Mouse (Mus musculus): Measurements from ENCODE around the gene Acbd3. TPM values are rescaled to one million over a fixed set of nuclear protein-coding genes. Genes with fewer than 3 reads are reported as not detected.

The Acbd3 gene
- polyA plus RNA-seq, 1 experiment, result 14.8 TPM

GRCm38 (mm10) chr1:180777660-180778402 is 52.0 kb downstream of the Acbd3 start:
- no peak for TF ChIP-seq CTCF (IDR thresholded peaks at IDR 0.05; ENCODE audit: borderline replicate concordance, control insufficient read depth, extremely low read depth, insufficient read depth, low read length, poor library complexity)
- TF ChIP-seq POLR2A (IDR thresholded peaks at IDR 0.05; ENCODE audit: control insufficient read depth, extremely low read depth, insufficient read depth, low read length, poor library complexity), result peak; percentile 71
- WGBS, result under 1% methylated on average over 56 of the region's 56 CpGs
- H3K27me3 ChIP-seq (ENCODE audit: control insufficient read depth, insufficient read depth, low read length), result no peaks in the 10 kb centered on the region
- peak; percentile 82 for DNase-seq
- H3K4me1 ChIP-seq (replicated peaks; ENCODE audit: control insufficient read depth, insufficient read depth, low read length), result peaks cover 26% of the 10 kb centered on the region
- peak overlapping the region; percentile 43 for H3K27ac ChIP-seq (ENCODE audit: control insufficient read depth, insufficient read depth, low read length)
- peak overlapping the region; percentile 65 for H3K4me3 ChIP-seq (ENCODE audit: control insufficient read depth, insufficient read depth, low read length)
- no peaks in the 10 kb centered on the region for H3K36me3 ChIP-seq (ENCODE audit: control insufficient read depth, insufficient read depth, low read length)

GRCm38 (mm10) chr1:180778403-180778754 is 52.5 kb downstream of the Acbd3 start:
- H3K4me1 ChIP-seq (replicated peaks; ENCODE audit: control insufficient read depth, insufficient read depth, low read length), result peaks cover 26% of the 10 kb centered on the region
- peak overlapping the region; percentile 65 for H3K4me3 ChIP-seq (ENCODE audit: control insufficient read depth, insufficient read depth, low read length)
- WGBS, result 20% methylated on average over 13 of the region's 13 CpGs
- no peak overlapping the region for H3K27ac ChIP-seq (ENCODE audit: control insufficient read depth, insufficient read depth, low read length)
- H3K27me3 ChIP-seq (ENCODE audit: control insufficient read depth, insufficient read depth, low read length), result no peaks in the 10 kb centered on the region
- H3K36me3 ChIP-seq (ENCODE audit: control insufficient read depth, insufficient read depth, low read length), result no peaks in the 10 kb centered on the region
- TF ChIP-seq POLR2A (IDR thresholded peaks at IDR 0.05; ENCODE audit: control insufficient read depth, extremely low read depth, insufficient read depth, low read length, poor library complexity) (no peak), CTCF (IDR thresholded peaks at IDR 0.05; ENCODE audit: borderline replicate concordance, control insufficient read depth, extremely low read depth, insufficient read depth, low read length, poor library complexity) (no peak)
- DNase-seq, result no peak

GRCm38 (mm10) chr1:180778941-180779340 is 53.1 kb downstream of the Acbd3 start:
- no peak for DNase-seq
- Histone ChIP-seq H3K4me1 (replicated peaks; ENCODE audit: control insufficient read depth, insufficient read depth, low read length) (peaks cover 26% of the 10 kb centered on the region), H3K27me3 (ENCODE audit: control insufficient read depth, insufficient read depth, low read length) (no peaks in the 10 kb centered on the region), H3K4me3 (ENCODE audit: control insufficient read depth, insufficient read depth, low read length) (no peak overlapping the region), H3K36me3 (ENCODE audit: control insufficient read depth, insufficient read depth, low read length) (no peaks in the 10 kb centered on the region), H3K27ac (ENCODE audit: control insufficient read depth, insufficient read depth, low read length) (no peak overlapping the region)
- TF ChIP-seq POLR2A (IDR thresholded peaks at IDR 0.05; ENCODE audit: control insufficient read depth, extremely low read depth, insufficient read depth, low read length, poor library complexity), result no peak
- TF ChIP-seq CTCF (IDR thresholded peaks at IDR 0.05; ENCODE audit: borderline replicate concordance, control insufficient read depth, extremely low read depth, insufficient read depth, low read length, poor library complexity), result no peak
- 94% methylated on average over 10 of the region's 10 CpGs for WGBS

GRCm38 (mm10) chr1:180780291-180780690 is 54.4 kb downstream of the Acbd3 start:
- no peak for DNase-seq
- Histone ChIP-seq H3K27me3 (ENCODE audit: control insufficient read depth, insufficient read depth, low read length) (no peaks in the 10 kb centered on the region), H3K4me3 (ENCODE audit: control insufficient read depth, insufficient read depth, low read length) (no peak overlapping the region), H3K36me3 (ENCODE audit: control insufficient read depth, insufficient read depth, low read length) (no peaks in the 10 kb centered on the region), H3K4me1 (replicated peaks; ENCODE audit: control insufficient read depth, insufficient read depth, low read length) (peaks cover 21% of the 10 kb centered on the region), H3K27ac (ENCODE audit: control insufficient read depth, insufficient read depth, low read length) (no peak overlapping the region)
- WGBS, result 98% methylated on average over 8 of the region's 8 CpGs
- TF ChIP-seq POLR2A (IDR thresholded peaks at IDR 0.05; ENCODE audit: control insufficient read depth, extremely low read depth, insufficient read depth, low read length, poor library complexity), result no peak
- no peak for TF ChIP-seq CTCF (IDR thresholded peaks at IDR 0.05; ENCODE audit: borderline replicate concordance, control insufficient read depth, extremely low read depth, insufficient read depth, low read length, poor library complexity)

GRCm38 (mm10) chr1:180781250-180781649 is 55.4 kb downstream of the Acbd3 start:
- 99% methylated on average over 5 of the region's 5 CpGs for WGBS
- H3K27me3 ChIP-seq (ENCODE audit: control insufficient read depth, insufficient read depth, low read length), result no peaks in the 10 kb centered on the region
- no peak overlapping the region for H3K4me3 ChIP-seq (ENCODE audit: control insufficient read depth, insufficient read depth, low read length)
- no peak for DNase-seq
- no peaks in the 10 kb centered on the region for H3K36me3 ChIP-seq (ENCODE audit: control insufficient read depth, insufficient read depth, low read length)
- no peak for TF ChIP-seq CTCF (IDR thresholded peaks at IDR 0.05; ENCODE audit: borderline replicate concordance, control insufficient read depth, extremely low read depth, insufficient read depth, low read length, poor library complexity)
- no peak for TF ChIP-seq POLR2A (IDR thresholded peaks at IDR 0.05; ENCODE audit: control insufficient read depth, extremely low read depth, insufficient read depth, low read length, poor library complexity)
- peaks cover 12% of the 10 kb centered on the region for H3K4me1 ChIP-seq (replicated peaks; ENCODE audit: control insufficient read depth, insufficient read depth, low read length)
- H3K27ac ChIP-seq (ENCODE audit: control insufficient read depth, insufficient read depth, low read length), result no peak overlapping the region

- H3K27me3 ChIP-seq (ENCODE audit: control insufficient read depth, insufficient read depth, low read length), result no peaks in the 10 kb centered on the region
- 69% methylated on average over 9 of the region's 9 CpGs for WGBS
- no peak overlapping the region for H3K27ac ChIP-seq (ENCODE audit: control insufficient read depth, insufficient read depth, low read length)
Measured at GRCm38 (mm10) chr1:180782906-180783579, 57.2 kb downstream of the Acbd3 start.

More at GRCm38 (mm10) chr1:180782906-180783579, 57.2 kb downstream of the Acbd3 start:
- peaks cover 4% of the 10 kb centered on the region for H3K4me1 ChIP-seq (replicated peaks; ENCODE audit: control insufficient read depth, insufficient read depth, low read length)
- H3K36me3 ChIP-seq (ENCODE audit: control insufficient read depth, insufficient read depth, low read length), result no peaks in the 10 kb centered on the region
- DNase-seq, result no peak
- no peak overlapping the region for H3K4me3 ChIP-seq (ENCODE audit: control insufficient read depth, insufficient read depth, low read length)
- TF ChIP-seq CTCF (IDR thresholded peaks at IDR 0.05; ENCODE audit: borderline replicate concordance, control insufficient read depth, extremely low read depth, insufficient read depth, low read length, poor library complexity), result no peak
- TF ChIP-seq POLR2A (IDR thresholded peaks at IDR 0.05; ENCODE audit: control insufficient read depth, extremely low read depth, insufficient read depth, low read length, poor library complexity), result no peak

All from thymus, adult 2 months (tissue).